Mouse (Mus musculus): Measurements from ENCODE around the gene Arhgef10l. TPM values are rescaled to one million over a fixed set of nuclear protein-coding genes. Genes with fewer than 3 reads are reported as not detected.
"Not testable (repeated sequence)": the region's sequence is repeated elsewhere in the genome, so short reads cannot be mapped to it uniquely, and the experiment has no call there.

Arhgef10l gene
- polyA plus RNA-seq, 1 experiment from 2014 or later, result 31.2 TPM

DNA sequence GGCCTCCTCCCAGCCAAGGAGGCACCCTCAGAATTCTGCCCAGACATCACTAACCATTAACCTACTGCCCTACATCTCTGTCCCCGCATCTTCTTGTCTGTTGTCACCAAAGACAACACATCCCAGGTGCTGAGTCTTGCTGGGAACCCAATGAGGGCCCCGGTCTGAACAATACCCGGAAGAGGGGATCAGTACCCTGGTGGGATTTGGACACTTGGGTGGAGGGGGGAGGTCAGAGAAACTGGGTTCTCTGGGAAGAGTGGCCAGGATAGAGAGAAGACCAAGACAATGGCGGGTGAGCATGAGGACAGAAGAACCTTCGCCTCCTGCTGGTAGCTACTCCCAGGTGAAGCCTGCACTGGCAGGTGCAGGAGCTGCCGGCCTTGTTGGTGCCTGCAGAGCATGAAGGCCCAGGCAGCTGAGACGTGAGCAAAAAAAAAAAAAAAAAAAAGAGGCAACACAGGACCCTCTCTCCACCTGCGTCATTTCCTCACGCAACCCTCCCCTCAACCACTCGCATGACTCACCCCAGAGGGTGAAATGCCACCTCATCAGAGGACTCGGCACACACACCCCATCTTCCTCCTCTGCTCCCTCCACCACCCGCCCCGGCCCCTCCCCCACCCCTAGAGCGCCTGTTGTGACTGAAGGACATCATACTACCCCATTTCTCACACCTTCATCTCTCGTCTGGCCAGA, 83.3 kb downstream of the Arhgef10l start:
- no peak overlapping the region for H3K9ac ChIP-seq
- H3K27me3 ChIP-seq, result no peaks in the 10 kb centered on the region
- 84% methylated on average over 15 of the region's 15 CpGs for WGBS
- H3K36me3 ChIP-seq, result peaks cover 64% of the 10 kb centered on the region
- H3K4me3 ChIP-seq, result no peak overlapping the region
- no peak overlapping the region for H3K27ac ChIP-seq
- H3K9me3 ChIP-seq (replicated peaks), result no peaks in the 10 kb centered on the region
- no peak for ATAC-seq (ENCODE audit: low FRiP score)
- no peak overlapping the region for H3K4me2 ChIP-seq (replicated peaks)
- no peaks in the 10 kb centered on the region for H3K4me1 ChIP-seq

DNA sequence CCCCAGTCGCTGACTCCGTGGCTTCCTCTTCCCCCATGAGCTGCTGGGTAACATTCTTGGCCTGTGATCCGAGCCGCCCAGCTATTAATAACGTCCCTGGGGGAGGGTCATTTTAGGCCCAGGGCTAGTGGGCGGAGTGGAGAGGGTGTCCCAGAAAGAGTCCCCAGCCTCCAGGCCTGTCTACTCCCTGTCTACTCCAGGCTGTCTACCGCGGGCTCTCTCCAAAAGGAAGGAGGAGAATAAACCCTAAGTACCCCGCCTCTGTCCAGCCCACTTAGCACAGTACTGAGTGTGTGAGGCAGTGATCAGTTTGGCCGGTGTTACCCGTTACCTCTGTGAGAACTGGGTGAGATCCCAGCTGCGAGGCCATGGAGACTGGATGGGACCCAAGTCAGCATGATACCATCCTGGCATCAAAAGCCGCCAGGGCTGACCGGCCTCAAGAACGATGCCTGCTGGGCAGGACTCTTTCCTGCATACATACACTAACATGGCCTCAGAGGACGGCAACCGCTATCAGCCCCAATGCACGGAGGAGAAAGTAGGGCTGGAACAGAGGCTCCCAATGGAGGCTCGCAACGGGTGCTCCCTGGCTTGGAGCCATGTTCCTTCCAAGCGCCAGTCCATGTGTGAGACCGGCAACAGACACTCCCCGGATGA, 84.0 kb downstream of the Arhgef10l start:
- Histone ChIP-seq H3K9ac (no peak overlapping the region), H3K27ac (no peak overlapping the region), H3K27me3 (no peaks in the 10 kb centered on the region), H3K4me3 (no peak overlapping the region), H3K9me3 (replicated peaks) (no peaks in the 10 kb centered on the region), H3K36me3 (peaks cover 64% of the 10 kb centered on the region), H3K4me2 (replicated peaks) (no peak overlapping the region), H3K4me1 (no peaks in the 10 kb centered on the region)
- no peak for ATAC-seq (ENCODE audit: low FRiP score)
- 83% methylated on average over 23 of the region's 23 CpGs for WGBS

DNA sequence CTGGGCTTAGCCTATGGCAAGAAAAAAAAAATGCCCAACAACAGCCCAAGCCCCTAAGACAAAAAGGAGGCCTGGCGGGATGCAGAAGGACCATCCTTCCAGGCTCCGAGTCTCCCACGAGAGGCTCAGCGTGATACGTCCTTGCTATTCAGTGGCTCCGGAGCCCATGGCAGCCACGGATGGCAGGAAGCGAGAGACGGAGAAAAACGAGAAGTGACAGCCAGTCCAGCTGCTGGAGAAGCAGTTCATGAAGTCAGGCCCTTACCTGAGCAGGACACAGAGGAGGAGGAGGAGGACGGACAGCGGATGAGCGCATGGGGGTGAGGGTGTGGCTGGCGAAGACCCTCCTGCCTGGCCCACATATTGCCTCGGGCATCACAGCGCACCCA, 84.5 kb downstream of the Arhgef10l start:
- ATAC-seq (ENCODE audit: low FRiP score), result no peak
- Histone ChIP-seq H3K4me3 (no peak overlapping the region), H3K4me2 (replicated peaks) (no peak overlapping the region), H3K27me3 (no peaks in the 10 kb centered on the region), H3K4me1 (no peaks in the 10 kb centered on the region), H3K9me3 (replicated peaks) (no peaks in the 10 kb centered on the region), H3K36me3 (peaks cover 64% of the 10 kb centered on the region), H3K9ac (no peak overlapping the region), H3K27ac (no peak overlapping the region)
- 78% methylated on average over 16 of the region's 16 CpGs for WGBS

DNA sequence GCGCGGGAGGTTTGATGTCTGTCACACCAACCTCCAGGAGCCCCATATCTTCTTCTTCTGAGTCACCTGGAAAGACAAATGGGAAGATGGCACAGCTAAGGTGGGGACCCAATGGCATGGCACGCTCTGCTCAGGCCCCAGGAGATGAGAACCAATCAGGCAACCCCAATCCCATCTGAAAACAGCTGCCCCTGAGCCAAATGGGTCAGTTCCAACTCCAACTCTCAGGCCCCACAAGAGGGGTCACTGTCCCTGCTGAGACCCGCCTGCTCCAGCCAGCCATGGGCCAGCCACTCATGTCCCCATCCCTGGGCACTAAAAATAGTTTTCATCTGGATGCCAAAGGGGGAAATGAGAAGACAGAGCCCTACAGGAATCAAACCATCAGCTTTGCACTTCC, 84.9 kb downstream of the Arhgef10l start:
- Histone ChIP-seq H3K4me1 (no peaks in the 10 kb centered on the region), H3K9ac (no peak overlapping the region), H3K9me3 (replicated peaks) (no peaks in the 10 kb centered on the region), H3K27me3 (no peaks in the 10 kb centered on the region), H3K4me3 (no peak overlapping the region), H3K4me2 (replicated peaks) (no peak overlapping the region), H3K36me3 (peaks cover 68% of the 10 kb centered on the region), H3K27ac (no peak overlapping the region)
- no peak for ATAC-seq (ENCODE audit: low FRiP score)
- WGBS, result 97% methylated on average over 4 of the region's 4 CpGs

DNA sequence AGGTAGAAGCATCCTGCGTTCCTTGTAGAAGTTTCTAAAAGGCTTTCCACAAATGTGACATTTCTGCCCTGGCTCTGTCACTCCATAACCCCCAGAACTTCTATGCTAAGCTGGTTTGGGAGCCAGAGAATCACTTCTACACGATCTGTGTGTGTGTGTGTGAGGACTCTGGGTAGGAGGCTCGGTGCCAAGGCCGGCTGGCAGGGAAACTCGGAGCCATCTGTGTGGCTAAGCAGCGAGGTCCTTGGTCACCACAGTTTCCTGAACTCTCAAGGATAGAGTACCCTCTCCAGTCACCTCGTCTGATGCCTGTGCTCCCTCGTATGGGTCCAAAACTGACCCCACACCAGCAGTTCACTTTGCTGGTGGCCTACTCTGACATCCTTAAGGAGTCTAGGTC, 86.2 kb downstream of the Arhgef10l start:
- Histone ChIP-seq H3K4me3 (no peak overlapping the region), H3K4me2 (replicated peaks) (no peak overlapping the region), H3K27me3 (no peaks in the 10 kb centered on the region), H3K36me3 (peaks cover 77% of the 10 kb centered on the region), H3K4me1 (no peaks in the 10 kb centered on the region), H3K27ac (no peak overlapping the region), H3K9me3 (replicated peaks) (no peaks in the 10 kb centered on the region), H3K9ac (no peak overlapping the region)
- no peak for ATAC-seq (ENCODE audit: low FRiP score)
- 88% methylated on average over 8 of the region's 8 CpGs for WGBS

DNA sequence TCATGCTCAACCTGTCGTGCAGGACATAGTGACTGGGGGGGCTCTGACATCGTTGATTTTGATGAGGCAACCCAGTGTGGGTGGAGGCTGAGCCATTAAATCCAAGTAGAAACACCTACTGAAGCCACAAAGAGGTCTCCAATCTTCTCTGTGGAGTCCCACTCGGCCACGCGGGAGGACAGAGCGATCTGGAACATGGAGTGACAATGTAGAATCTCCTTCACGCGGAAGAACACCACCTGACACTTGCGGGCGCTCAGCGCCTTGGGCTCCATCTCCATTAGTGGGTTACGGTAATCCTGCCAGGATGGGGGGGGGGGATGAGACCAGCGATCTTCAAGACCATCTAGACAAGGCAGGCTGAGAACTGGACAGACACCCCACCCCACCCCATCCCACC, 86.7 kb downstream of the Arhgef10l start:
- no peak overlapping the region for H3K9ac ChIP-seq
- H3K4me3 ChIP-seq, result no peak overlapping the region
- 97% methylated on average over 12 of the region's 13 CpGs for WGBS
- no peak for ATAC-seq (ENCODE audit: low FRiP score)
- no peaks in the 10 kb centered on the region for H3K4me1 ChIP-seq
- no peaks in the 10 kb centered on the region for H3K9me3 ChIP-seq (replicated peaks)
- H3K27ac ChIP-seq, result no peak overlapping the region
- H3K4me2 ChIP-seq (replicated peaks), result no peak overlapping the region
- H3K27me3 ChIP-seq, result no peaks in the 10 kb centered on the region
- H3K36me3 ChIP-seq, result peaks cover 77% of the 10 kb centered on the region

DNA sequence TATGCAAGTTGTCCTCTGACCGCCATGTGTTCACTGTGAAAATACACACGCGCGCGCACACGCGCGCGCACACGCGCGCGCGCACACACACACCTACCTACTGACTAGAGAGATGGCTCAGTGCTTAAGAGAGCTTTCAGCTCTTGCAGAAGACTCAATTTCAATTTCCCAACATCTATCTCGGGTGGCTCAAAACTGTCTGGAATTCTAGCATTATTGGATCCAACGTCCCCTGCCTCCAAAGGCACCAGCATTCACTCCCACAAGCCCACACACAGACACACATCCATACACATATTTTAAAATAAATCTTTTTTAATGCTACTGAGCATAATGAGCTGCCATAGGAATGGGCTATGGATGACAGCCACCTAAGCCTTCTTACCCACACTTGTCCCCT, 89.2 kb downstream of the Arhgef10l start:
- no peaks in the 10 kb centered on the region for H3K27me3 ChIP-seq
- H3K9me3 ChIP-seq (replicated peaks), result no peaks in the 10 kb centered on the region
- H3K4me1 ChIP-seq, result no peaks in the 10 kb centered on the region
- no peak for ATAC-seq (ENCODE audit: low FRiP score)
- H3K36me3 ChIP-seq, result peaks cover 93% of the 10 kb centered on the region
- no peak overlapping the region for H3K27ac ChIP-seq
- H3K4me3 ChIP-seq, result no peak overlapping the region
- no peak overlapping the region for H3K9ac ChIP-seq
- WGBS, result 99% methylated on average over 16 of the region's 16 CpGs
- H3K4me2 ChIP-seq (replicated peaks), result no peak overlapping the region

DNA sequence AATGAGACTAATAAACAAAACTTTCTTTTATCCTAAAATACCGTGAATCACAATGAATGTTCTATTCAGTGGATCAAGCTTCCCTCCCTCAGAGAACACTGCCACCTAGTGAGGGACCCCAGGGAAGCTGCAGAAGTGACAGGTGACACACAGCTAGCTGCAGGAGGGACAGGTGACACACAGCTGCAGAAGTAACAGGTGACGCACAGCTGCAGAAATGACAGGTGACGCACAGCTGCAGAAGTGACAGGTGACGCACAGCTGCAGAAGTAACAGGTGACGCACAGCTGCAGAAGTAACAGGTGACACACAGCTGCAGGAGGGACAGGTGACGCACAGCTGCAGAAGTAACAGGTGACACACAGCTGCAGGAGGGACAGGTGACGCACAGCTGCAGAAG, 90.9 kb downstream of the Arhgef10l start:
- H3K9me3 ChIP-seq (replicated peaks); H3K4me1 ChIP-seq; ATAC-seq (ENCODE audit: low FRiP score); H3K9ac ChIP-seq; H3K4me3 ChIP-seq; H3K27me3 ChIP-seq; H3K4me2 ChIP-seq (replicated peaks); H3K27ac ChIP-seq: not testable (repeated sequence)
- H3K36me3 ChIP-seq, result peaks cover 98% of the 10 kb centered on the region
- 94% methylated on average over 7 of the region's 7 CpGs for WGBS

DNA sequence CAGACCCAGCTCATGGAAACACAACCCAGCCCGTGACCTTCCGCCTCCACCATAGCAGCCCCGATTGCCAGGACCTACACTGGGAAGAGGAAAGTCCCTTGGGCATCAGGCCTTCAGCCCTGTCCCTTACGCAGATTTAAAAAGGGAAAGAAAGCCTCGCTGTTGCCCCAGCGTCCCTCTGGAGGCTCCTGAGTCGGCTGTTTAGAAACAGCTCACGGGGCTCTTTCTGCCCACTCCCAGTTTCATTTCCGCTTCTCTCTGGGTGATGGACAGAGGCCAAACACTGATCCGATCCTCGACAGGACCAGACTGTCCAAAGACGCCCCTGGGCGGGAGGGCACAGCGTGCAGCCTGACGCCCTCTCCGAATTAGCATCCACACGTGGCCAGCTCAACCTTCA, 93.4 kb downstream of the Arhgef10l start:
- no peak for ATAC-seq (ENCODE audit: low FRiP score)
- WGBS, result 87% methylated on average over 17 of the region's 17 CpGs
- peaks cover 98% of the 10 kb centered on the region for H3K36me3 ChIP-seq

DNA sequence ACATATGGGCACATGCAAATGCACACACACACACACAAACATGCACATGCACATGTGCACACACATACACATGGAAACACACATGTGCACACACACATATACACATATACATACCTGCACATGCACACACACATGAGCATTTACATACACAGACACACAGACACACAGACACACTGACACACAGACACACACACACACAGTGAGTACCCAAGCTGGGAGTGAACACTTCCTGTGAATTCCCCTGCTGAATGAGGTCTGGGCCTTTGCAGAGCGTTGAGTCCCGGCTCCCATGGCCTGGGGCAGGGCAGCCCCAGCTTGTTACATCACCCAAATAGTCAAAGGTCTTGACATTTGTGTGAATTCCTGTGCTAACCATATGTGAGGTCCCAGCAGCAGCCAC, 96.4 kb downstream of the Arhgef10l start:
- Histone ChIP-seq H3K9me3 (replicated peaks) (0 out of 2 replicates have a peak, but pooled peaks cover 5% of the 10 kb centered on the region), H3K4me2 (replicated peaks) (no peak overlapping the region), H3K36me3 (peaks cover 95% of the 10 kb centered on the region), H3K4me3 (no peak overlapping the region), H3K4me1 (no peaks in the 10 kb centered on the region), H3K9ac (no peak overlapping the region), H3K27me3 (no peaks in the 10 kb centered on the region), H3K27ac (no peak overlapping the region)
- no peak for ATAC-seq (ENCODE audit: low FRiP score)
- 83% methylated on average over 2 of the region's 2 CpGs for WGBS

More for the DNA sequence above, 93.4 kb downstream of the Arhgef10l start:
- no peak overlapping the region for H3K4me3 ChIP-seq
- H3K27ac ChIP-seq, result no peak overlapping the region
- 0 out of 2 replicates have a peak, but pooled peaks cover 2% of the 10 kb centered on the region for H3K9me3 ChIP-seq (replicated peaks)
- no peak overlapping the region for H3K4me2 ChIP-seq (replicated peaks)
- H3K4me1 ChIP-seq, result no peaks in the 10 kb centered on the region
- no peak overlapping the region for H3K9ac ChIP-seq
- H3K27me3 ChIP-seq, result no peaks in the 10 kb centered on the region

DNA sequence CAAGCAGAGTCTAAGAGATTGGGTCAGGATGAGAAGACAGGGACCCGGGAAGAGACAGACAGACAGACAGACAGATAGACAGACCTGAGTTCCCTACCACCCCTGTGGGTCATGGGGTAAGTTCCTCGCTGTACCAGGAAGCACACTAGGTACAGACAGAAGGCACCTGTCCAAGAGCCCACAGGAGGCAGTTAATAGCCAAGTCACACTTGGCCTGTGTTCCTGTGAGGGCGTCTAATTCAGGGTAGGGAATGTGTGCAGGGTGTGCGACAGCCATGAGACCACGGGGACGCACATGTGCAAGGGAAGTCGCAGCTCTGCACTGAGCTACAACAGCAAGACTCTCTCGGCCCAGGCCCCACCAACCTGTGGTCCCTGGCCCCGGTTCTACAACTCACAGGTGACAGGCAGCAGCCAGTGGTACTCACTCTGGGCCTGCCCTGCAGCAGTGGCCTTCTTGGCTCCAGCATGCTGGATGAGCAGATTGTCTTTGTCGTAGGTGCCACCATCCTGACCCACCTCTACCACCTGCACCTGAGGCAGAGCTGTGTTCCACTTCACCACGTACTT, 97.8 kb downstream of the Arhgef10l start:
- ATAC-seq (ENCODE audit: low FRiP score), result no peak
- no peaks in the 10 kb centered on the region for H3K4me1 ChIP-seq
- WGBS, result 94% methylated on average over 11 of the region's 11 CpGs
- H3K27me3 ChIP-seq, result no peaks in the 10 kb centered on the region
- 0 out of 2 replicates have a peak, but pooled peaks cover 5% of the 10 kb centered on the region for H3K9me3 ChIP-seq (replicated peaks)
- no peak overlapping the region for H3K4me2 ChIP-seq (replicated peaks)
- H3K27ac ChIP-seq, result no peak overlapping the region
- peaks cover 97% of the 10 kb centered on the region for H3K36me3 ChIP-seq
- no peak overlapping the region for H3K4me3 ChIP-seq
- no peak overlapping the region for H3K9ac ChIP-seq

DNA sequence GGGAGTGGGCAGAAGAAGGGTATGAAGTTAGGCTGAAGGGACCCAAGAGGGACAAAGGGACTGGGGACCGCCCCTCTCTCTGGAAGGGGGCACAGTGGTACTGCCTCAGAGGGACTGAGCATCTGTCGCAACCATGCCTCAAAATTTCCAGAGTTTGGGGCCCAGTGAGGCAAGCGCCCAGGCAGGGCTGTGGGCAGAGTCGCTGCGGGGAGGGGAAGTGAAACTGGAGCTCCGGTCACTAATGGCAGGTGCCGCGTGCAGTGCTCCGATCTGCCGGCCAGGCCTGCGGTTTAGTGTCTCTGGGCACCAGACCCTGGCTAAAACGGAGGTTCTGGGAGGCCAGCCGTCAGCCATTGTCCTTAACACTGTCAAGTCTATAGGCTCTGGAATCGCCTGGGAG, 99.0 kb downstream of the Arhgef10l start:
- Histone ChIP-seq H3K4me3 (no peak overlapping the region), H3K4me2 (replicated peaks) (no peak overlapping the region)
- WGBS, result 89% methylated on average over 14 of the region's 14 CpGs

DNA sequence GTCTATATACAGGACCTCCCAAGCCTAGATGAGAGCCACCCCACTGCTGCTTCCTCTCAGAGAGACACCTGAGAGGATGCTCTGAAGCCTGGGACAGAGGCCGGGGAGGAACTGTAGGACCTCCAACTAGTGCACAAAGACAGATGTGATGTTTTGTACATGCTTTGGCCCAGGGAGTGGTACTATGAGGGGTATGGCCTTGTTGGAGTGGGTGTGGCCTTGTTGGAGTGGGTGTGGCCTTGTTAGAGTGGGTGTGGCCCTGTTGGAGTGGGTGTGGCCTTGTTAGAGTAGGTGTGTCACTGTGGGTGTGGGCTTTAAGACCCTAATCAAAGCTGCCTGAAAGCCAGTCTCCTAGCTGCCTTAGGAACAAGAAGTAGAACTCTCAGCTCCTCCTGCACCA, 101.4 kb downstream of the Arhgef10l start:
- Histone ChIP-seq H3K9me3 (replicated peaks) (peaks cover 18% of the 10 kb centered on the region), H3K36me3 (peaks cover 94% of the 10 kb centered on the region)
- H3K27me3 ChIP-seq; H3K4me3 ChIP-seq; H3K27ac ChIP-seq; H3K9ac ChIP-seq; H3K4me1 ChIP-seq; H3K4me2 ChIP-seq (replicated peaks); ATAC-seq (ENCODE audit: low FRiP score): not testable (repeated sequence)
- 88% methylated on average over 1 of the region's 1 CpGs for WGBS

More for the DNA sequence above, 99.0 kb downstream of the Arhgef10l start:
- peaks cover 11% of the 10 kb centered on the region for H3K9me3 ChIP-seq (replicated peaks)
- H3K4me1 ChIP-seq, result no peaks in the 10 kb centered on the region
- H3K27me3 ChIP-seq, result no peaks in the 10 kb centered on the region
- no peak overlapping the region for H3K9ac ChIP-seq
- H3K27ac ChIP-seq, result no peak overlapping the region
- no peak for ATAC-seq (ENCODE audit: low FRiP score)
- H3K36me3 ChIP-seq, result peaks cover 97% of the 10 kb centered on the region

Data from hindbrain, embryonic 12.5 days (tissue).